18 mouse cellular contexts compared by ENCODE assay signal in genomic region chr2:134838185-134838584, GRCm38 (mm10).
"Had no signal": no experiment of that assay in that cellular context is flagged by ENCODE, and none has a peak within 500 bp of the region (broad histone marks: within the 10 kb centered on the region; RNA-seq: fewer than 3 reads in every experiment).

No protein-coding gene starts in this region.

- H3K9ac ChIP-seq: intestine, embryonic 15.5 days; limb, embryonic 13.5 days; lung, embryonic 14.5 days; midbrain, embryonic 12.5 days; midbrain, embryonic 15.5 days; neural tube, embryonic 12.5 days had no signal

- H3K4me2 ChIP-seq: intestine, embryonic 15.5 days; limb, embryonic 13.5 days; lung, embryonic 14.5 days; midbrain, embryonic 12.5 days; midbrain, embryonic 15.5 days; neural tube, embryonic 12.5 days had no signal

- DNase-seq: kidney, adult 11 months; kidney, adult 8-10 months; kidney, postnatal 25 days; layer of hippocampus, adult 9-11 months; lung, embryonic 14.5 days; retina, postnatal 1 day; right cerebral cortex, postnatal 25 days; spleen, adult 18-20 months; thymus, adult 18-20 months; thymus, postnatal 36 days had no signal

- H3K27me3 ChIP-seq: intestine, embryonic 15.5 days; limb, embryonic 13.5 days; midbrain, embryonic 12.5 days; midbrain, embryonic 15.5 days; neural tube, embryonic 12.5 days had no signal

- H3K36me3 ChIP-seq: intestine, embryonic 15.5 days; limb, embryonic 10.5 days; limb, embryonic 13.5 days; midbrain, embryonic 12.5 days; midbrain, embryonic 15.5 days; neural tube, embryonic 12.5 days had no signal

- H3K9me3 ChIP-seq: intestine, embryonic 15.5 days; limb, embryonic 10.5 days; limb, embryonic 13.5 days; midbrain, embryonic 12.5 days; midbrain, embryonic 15.5 days; neural tube, embryonic 12.5 days had no signal

- H3K4me3 ChIP-seq: intestine, embryonic 15.5 days; layer of hippocampus, adult 2 months; limb, embryonic 10.5 days; limb, embryonic 13.5 days; midbrain, embryonic 12.5 days; midbrain, embryonic 15.5 days; neural tube, embryonic 12.5 days had no signal

- H3K4me1 ChIP-seq: intestine, embryonic 15.5 days; limb, embryonic 10.5 days; limb, embryonic 13.5 days; midbrain, embryonic 12.5 days; midbrain, embryonic 15.5 days; neural tube, embryonic 12.5 days had no signal

- H3K27ac ChIP-seq: intestine, embryonic 15.5 days; layer of hippocampus, adult 2 months; limb, embryonic 10.5 days; limb, embryonic 13.5 days; midbrain, embryonic 12.5 days; midbrain, embryonic 15.5 days; neural tube, embryonic 12.5 days had no signal

- ATAC-seq: intestine, embryonic 15.5 days; lung, postnatal 0 days; midbrain, embryonic 15.5 days had no signal
